Mouse (Mus musculus) inflammation-experienced regulatory T-cells, adult 6 months (primary cell): Measurements from ENCODE around the gene Mettl25. TPM values are rescaled to one million over a fixed set of nuclear protein-coding genes. Genes with fewer than 3 reads are reported as not detected.

Source experiments
- ATAC-seq: one replicate; pipeline ENCODE4 v1.8.0; 2017
- polyA plus RNA-seq, 3 experiments: library from polyadenylated mRNA; unstranded; fragments of 100-300 nt; shearing (Covaris generic); gene quantifications; one replicate each; pipeline ENCODE4 v1.2.1; 2017

Mettl25 gene
- polyA plus RNA-seq, 3 experiments from 2014 or later, result 4.7 to 6.4 (median 4.8) TPM

- no peak for ATAC-seq
Measured at GRCm38 (mm10) chr10:105746019-105746418, 95.2 kb downstream of the Mettl25 start.

DNA sequence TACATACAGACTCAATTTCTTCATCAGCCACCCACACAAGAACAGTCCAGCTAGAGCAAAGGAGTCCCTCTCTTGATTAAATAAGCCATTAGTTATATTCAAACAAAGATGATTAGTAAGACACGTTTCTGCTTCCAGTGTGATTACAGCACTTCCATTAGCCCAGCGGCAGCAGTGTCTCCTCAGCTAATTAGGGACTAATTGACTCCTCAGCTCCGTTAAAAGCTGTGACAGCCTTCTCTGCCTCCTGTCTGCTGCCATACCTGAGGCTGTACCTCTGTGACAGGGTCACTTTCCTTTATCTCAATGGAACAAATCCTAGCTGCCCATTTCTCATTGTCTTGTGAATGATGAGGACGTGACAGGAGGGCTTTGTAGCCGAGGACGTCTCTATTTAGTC is 99.4 kb downstream of the Mettl25 start:
- ATAC-seq, result no peak

DNA sequence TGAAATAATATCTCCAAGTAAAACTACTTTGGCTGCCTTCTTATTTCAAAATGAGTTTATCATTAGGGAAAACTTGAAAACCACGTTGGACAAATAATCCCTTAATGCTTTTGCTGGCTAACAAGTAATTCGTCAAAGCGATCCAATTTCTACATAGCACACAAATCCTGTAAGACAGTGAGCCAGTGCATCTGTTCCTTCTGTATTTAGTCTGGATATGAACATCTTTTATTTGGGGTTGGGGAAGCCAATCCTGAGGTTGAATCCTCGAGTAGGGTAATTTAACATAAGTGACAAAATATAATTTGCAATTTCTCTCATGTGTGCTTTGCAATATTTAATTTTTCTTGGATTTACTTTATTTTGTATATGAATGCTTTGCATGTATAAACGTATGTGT is 102.2 kb downstream of the Mettl25 start:
- ATAC-seq, result no peak

GRCm38 (mm10) chr10:105727798-105728197 is 113.4 kb downstream of the Mettl25 start:
- ATAC-seq, result no peak

GRCm38 (mm10) chr10:105727353-105727752 is 113.8 kb downstream of the Mettl25 start:
- ATAC-seq, result no peak

GRCm38 (mm10) chr10:105714844-105715243 is 126.3 kb downstream of the Mettl25 start:
- ATAC-seq, result no peak

GRCm38 (mm10) chr10:105714366-105714765 is 126.8 kb downstream of the Mettl25 start:
- no peak for ATAC-seq

DNA sequence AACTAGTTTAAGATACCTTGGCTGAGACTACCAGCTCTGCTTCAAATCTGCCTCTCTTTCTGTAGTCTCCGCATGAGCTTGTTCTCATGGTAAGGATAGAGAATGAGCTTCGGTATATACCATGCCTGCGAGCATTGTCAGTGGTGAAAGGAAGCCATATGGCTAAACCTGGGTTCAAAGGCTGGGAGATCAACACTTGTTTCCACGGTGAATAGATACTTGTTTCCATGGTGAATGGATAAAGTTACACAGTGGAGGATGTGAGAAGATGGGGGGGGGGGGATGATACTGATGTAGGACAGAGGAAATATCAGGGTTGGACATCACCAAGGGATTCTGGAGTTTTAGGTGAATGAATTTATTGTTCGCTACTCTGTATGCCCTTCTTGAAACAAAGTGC is 128.0 kb downstream of the Mettl25 start:
- no peak for ATAC-seq

Other genes with a start within 250 kb of the Mettl25 start
- gene Ccdc59, start 313 bp downstream of the Mettl25 start, polyA plus RNA-seq, result 10 to 100 TPM; 63.7 to 67.7 (median 66.1) TPM